Mouse (Mus musculus) telencephalon, adult 2 months (tissue): ENCODE results near the gene Pafah1b2.
A peak's percentile ranks its signal among the peaks of the same experiment; 100 is the strongest.

ENCODE experiments used
- DNase-seq: peaks from one replicate; pipeline ENCODE4 v3.0.0-alpha.2; 2011; ENCODE audit warnings: low read depth, low spot score

Gene Pafah1b2

DNA sequence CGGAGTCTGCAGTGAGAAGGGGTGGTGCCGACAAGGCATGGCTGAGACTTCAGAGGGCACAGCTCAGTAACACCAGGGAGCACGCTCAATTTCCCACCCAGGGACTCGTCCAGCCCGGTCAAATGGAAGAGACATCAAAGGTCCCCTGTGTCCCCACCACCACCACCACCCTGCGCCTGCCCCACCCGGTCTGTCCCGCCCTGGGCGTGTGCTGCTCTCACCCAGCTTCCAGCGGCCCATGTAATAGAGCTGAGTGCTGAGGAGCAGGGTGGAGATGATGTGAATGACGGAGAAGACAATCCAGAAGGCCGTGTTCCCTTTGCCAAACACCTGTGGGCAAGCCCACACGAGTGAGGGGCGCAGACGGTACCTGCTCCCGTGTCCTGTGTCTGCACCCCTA is 70.0 kb downstream of the Pafah1b2 start:
- no peak for DNase-seq

DNA sequence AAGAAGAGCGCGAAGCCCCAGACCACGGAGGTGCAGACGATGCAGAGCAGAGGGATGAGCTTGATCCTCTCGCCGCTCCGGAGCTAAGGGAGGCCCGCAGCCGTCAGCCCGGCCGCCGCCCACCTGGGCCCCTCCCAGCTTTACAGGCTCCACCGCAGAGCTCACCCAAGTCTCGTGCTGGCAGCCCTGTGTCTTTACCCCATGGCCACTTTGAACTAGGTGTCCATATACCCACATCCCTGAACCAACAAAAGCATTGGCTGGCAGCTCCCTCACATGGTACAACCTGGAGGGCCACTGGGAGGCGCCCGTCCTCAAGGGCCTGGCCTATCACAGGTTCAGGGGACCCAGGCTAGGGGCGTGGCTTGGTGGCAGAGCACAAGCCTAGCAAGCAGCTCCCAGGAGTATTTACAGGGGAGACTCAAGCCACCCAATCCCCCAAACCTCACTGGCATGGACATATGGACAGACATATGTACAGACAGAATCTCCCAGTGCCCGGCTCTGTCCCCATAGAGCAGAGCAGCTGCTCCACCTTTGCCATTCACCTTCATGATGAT is 71.1 kb downstream of the Pafah1b2 start:
- no peak for DNase-seq

DNA sequence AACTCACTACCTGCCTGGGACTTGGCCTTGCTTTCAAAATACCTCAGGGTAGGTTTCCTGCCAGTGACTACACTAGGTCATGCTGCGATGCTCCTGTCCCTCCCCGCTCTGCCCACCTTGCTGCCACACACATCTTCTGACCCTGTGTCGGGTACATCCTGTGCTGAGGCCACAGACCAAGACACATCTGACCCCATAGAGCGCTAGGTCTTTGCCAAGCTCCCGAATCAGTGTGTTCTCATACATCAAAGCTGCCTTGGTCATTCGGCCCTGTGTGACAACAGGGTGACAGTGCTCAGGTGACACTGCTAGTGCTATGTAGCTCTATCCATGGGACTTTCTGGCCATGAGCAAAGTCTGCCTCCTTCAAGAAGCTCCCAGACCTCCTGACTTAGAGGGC is 72.7 kb downstream of the Pafah1b2 start:
- DNase-seq, result no peak

DNA sequence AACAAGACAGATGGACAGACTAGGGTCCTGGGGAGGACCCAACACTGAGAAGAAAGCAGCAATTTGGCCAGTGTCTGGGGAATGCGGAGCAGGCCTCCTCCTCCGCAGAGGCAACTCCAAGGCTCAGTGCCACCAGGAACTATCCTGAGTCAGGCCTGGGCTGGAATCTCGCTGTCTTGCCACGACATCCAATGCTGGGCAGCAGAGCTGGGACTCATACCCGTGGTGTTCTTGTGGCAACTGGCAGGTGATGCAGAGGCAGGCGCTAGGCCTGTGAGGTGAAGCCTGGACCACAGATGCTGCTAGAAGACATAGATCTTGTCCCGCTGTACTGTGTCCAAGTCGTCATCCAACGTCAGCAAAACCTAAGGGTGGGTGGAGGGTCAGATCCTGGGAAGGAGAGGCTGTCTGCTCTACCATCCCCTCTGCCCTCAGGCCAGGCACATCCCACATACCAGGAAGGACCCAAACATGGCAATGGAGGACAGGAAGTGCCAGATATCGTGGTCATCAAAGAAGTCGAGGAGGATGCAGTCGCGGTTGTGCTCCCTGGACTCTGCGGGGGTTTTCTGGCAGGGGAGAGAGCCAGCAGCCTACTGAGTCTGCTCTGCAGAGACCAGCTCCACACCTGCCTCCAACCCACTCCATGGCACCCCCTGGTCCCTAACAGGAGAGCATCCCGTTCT is 73.4 kb downstream of the Pafah1b2 start:
- DNase-seq, result no peak

DNA sequence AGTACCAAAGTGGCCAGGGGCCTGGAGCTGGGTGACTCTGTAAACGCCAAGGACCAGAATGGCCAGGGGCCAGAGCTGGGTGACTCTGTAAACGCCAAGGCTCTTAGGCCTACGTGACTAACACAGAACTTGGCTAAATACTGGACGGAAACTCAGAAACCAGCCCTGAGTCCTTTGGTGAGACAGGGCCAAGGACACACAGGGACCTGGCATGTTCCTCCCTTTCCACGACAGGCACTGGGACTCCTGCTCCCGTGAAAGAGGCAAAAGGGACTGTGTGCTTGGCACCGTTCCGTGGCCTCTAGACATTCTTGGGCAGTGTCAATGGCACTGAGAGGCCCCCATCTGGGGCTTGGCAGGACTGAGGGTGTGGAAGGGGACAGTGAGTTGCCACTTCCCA is 74.4 kb downstream of the Pafah1b2 start:
- no peak for DNase-seq

DNA sequence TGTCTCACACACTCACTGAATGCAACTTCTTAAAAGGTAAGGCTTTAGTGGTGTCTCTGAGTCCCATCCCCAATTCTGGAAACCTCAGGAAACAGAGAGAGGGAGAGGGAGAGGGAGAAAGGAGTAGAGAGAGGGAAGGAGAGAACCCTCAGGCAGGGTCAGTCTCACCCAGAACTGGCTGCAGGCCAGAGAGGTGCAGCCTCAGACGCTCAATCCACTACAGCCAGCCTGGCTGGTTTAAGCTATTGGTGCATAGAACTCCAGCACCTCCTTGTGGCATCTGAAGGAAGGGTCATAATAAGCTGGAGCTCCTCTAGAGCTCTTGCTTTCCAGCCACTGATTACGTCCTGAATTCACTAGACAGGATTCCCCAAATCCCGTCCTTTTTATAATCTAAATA is 75.6 kb downstream of the Pafah1b2 start:
- no peak for DNase-seq

DNA sequence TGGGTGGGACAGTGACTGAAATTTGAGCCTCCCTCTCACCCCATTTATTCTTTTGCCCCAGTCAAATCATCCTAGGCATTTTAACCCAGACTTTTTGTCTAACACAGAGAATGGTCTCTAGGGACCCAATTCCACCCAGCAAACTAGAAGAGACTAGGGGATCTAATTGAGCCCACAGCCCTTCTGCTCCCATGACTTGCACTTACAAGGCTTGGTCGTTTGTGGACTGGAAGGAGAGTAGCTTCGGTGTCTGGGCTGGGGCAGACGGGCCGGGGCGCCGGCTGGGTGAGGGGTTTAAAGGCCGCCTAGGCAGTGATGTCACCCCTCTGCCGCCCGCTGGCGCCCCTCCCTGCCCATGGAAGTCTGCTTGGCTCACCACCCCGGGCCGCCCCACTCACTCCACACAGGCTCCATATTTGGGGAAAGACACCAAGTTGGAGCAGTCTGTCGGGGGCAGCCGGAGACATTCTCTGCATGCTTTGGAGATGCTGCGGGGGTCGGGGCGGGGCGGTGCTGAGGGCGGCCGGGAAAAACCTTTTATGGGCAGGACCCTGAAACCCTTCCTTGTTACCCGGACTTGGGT is 76.8 kb downstream of the Pafah1b2 start, which contains the start of gene Tagln:
Tagln (minus strand) TSS at position 431 of the 583 bp plus-strand sequence.
- DNase-seq, result no peak

DNA sequence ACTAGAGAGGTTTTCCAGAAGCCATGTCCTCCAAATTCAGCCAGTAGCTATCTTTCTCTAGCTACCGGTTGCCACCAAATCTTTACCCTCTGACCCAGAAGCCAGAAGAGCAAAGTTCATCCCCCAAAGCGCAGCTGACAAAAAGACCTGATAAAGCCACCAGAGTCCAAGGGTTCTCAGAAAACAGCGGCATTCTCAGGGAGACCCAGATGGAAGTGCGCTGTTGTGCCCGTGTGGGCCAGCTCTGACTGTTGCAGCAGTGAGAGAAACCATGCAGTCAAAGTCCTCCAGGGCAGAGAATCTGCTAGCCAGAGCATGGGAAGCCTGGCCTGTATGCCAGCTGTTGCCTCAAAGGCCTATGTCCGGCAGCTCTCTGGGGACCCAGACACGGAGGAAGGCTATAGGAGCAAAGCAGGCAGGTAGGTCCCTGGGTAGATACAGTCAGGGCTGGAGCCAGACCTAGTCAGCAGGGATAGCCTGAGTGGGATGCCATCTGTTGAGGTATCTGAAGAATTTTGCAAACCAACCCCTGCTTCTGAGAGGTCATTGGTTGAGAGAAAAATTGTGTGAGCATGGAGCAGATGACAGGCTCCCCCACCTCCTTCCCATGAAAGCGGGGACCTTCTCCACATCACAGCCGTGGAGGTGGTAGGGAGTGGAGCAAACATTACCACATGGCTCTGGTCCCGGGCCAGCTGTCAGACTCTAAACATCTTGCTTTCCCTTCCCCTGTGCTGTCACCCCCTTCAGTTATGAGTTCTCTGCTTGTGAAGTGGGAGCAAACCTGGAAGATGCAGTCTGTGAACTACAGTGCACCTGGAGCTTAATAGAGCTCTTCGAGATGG is 79.7 kb downstream of the Pafah1b2 start:
- peak; percentile 22 for DNase-seq

DNA sequence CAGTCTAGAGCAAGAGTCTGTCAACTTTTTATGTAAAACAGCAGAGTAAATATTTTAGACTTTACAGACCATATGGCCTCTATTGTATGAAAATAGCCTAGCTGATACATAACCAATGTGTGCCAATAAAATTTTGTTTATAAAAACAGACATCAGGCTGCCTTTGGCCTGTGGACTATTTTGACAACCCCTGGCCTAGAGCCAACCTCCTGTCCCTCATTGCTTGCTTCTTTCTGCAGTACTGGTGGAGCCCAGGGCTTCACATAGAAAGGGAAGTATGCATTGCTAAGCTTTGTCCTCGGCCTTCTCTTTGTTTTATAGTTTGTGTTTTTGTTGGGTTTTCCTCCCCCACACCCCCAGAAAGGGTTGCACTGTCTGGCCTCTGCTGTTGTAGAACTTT is 80.5 kb downstream of the Pafah1b2 start:
- no peak for DNase-seq

DNA sequence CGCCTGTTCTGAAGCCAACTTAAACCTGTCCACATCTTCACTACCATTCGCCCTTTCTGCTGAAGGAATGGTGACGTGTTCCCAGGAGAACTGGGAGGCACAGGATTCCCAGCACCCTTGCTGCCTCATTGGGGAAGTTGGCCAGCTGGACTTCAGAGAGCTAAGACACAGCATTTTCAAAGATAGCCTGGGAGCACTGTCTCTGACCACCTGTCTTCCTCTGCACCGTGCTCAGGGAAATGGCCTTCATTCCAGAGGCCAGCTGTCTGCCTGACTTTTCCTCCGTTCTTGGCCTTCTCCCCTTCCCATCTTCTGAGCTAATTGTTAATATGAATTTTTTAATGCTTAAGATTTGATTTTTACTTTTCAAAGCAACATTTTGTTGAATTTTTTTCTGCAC is 83.2 kb downstream of the Pafah1b2 start:
- DNase-seq, result no peak

DNA sequence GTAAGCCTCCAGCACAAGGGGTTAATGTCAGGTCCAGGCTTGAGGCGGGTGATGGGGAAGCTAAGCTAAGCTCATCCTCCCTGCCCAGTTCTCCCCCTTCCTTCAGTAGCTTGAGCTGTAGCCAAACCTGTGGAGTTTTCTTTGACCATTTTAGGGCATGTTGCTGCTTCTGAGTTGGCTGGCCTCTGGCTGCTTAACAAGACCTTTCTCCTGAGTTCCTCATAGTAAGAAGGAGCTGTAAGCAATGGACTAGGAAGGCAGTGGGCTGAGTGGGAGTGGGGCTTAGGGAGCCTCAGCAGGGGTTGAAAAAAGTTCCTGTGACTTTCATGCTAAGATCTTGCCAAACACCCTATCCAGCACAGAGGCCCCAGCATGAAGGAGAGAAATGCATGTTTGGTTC is 92.6 kb downstream of the Pafah1b2 start:
- no peak for DNase-seq

DNA sequence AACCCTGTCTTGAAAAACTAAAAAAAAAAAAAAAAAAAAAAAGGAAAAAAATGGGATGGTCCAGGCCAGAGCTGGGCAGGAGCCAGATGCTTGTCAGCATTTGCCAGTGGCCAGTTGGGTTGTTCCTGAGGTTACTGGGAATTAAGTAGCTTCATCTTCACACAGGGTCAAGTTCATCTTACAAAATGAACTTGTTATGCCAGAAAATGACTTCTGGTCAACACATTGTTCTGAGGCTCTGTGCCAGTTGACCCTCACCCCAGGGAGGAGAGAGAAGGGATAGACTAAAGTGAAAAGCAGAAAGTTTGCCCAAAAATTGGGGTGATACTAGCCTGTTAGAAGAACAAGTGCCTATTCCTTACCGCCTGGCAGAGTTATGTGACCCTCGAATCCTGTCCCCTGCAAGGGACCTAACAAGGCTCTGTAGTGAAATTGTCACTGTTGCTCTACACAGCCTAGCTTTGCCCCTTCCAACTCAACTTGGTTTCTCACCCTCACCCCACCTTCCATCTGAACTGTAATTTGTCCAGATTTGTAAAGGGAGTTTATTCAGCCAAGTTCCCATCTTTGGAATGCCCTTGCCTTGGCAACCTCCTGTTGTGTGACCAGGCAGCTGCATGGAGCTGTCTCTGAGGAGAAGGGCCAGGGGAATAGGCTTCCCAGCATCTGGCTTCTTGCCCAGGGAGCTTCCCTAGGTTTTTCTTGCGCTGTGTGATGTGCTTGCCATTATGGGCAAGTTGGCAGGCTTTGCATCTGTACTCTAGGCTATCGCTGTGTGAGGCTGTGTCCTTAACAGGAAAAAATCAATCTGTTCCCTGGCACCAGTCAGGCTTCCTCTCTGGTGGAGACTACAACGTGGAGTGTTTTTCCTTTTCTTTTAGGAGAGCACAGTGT is 95.2 kb downstream of the Pafah1b2 start:
- peak; percentile 36 for DNase-seq

DNA sequence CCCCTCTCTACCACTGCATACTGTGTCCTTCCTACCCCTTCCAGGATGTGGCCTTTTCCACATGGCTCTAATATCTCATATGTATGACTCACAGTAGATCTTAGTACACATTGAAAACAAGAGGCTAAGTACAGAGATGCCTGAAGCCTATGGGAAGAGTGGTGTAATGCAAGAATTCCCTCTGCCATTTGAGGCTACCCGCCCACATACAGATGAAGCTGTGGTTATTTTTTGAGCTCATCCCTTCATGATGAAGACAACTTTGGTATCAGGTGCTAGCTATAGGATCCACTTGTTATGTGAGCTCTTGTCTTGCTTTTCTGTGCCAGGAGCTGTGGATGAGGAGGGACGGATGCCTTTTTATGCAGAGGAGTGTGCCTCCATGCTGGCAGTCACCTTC is 96.8 kb downstream of the Pafah1b2 start:
- DNase-seq, result peak; percentile 52
